Mouse (Mus musculus): Measurements from ENCODE around the gene Nxn.

The Nxn gene

DNA sequence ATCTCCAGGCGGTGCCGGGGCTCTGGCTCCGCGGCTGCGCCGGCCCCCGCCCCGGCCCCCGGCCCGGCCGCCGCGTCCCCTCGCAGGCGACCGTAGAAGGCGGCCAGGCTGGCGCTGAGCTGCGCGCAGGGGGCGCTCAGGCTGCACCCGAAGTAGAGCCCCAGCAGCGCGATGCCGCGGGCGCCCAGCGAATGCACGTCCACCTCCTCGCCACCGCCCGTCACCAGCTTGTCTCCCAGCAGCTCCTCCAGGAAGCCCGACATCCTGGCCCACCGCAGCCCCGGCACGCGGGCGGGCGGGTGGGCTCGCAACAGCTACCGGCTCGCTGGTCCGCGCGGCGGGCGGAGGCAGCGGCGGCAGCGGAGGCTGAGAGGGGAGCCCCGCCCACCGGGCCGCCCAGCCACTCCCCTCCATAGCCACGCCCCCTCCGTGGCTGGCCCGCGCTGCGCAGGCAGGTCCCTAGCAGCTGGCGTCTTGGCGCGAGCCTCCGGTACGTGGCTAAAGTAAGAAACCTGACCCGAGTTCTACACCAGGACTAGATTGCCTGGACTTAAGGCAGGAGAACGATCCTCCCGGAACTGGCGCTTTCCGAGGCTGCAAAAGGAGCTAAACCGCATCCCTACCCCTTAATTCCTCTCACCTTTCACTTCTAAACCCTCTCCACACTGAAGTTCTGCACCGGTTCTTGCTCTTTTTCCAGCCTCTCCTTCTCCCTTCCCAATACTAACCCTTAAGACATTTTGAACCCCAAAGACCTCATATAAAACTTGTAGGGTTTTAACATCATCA is at the start of gene Nxn:
Gene Nxn (minus strand): TSS at position 343 of the 789 bp plus-strand sequence.
- DNase-seq, result peak; percentile 95 to 98

DNA sequence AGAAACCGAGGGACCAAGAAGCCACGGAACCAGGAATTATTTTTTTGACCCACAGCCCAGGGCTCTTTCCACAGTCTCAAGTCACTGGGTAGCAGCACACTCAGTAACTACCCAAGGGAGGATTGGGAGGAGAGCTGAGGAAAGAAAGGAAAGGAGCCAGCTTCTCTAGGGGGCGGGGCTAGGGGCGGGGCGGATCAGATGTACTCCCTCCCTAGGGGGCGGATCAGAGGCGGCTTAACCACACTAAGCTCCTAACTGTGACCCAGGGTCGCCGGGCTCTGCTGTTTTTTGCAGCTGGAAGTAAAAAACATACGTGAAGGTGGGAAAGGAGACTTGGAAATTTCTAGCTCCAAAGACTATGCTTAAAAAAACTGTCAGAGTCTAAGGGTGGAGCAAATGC is 47.3 kb upstream of the Nxn start:
- peak; percentile 17 to 52 for DNase-seq

DNA sequence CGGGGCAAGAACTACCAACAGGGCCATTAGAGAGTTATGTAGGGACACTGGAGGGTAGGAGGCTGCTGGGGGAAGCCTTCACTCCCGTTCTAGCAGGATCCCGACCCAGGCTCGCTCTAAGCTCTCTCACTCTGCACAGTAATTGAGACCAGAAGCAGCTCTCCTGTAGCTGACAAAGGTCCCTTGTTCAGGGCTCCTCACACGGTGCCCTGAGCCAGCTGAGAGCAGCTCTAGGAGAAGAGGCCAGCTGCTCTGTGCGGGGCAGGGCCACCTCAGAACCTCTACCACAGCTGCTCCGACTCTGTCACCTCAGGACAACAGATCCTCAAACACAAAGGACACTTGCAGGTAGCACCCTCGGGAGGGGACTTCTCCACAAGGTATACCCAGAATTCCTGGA is 46.5 kb upstream of the Nxn start:
- DNase-seq, result no peak

DNA sequence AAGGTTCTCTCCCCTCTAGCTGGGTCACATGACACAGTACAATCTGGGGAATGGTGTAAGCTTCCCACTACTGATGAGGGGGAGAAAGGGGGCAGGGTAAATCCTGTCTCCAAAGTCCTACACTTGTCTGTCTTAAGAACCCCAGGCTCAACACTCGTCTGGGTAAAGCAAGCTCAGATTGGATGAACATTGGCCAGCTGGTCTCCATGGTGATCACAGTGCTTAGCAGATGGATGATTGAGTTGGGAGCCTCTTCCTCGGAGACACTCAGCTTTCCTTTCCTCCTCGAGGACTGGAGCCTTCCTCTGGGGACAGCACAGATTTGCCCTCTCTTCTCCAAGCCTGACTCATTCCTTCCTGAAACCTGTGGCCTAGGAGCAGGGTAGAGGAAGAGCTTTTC is 40.7 kb upstream of the Nxn start:
- DNase-seq, result no peak

DNA sequence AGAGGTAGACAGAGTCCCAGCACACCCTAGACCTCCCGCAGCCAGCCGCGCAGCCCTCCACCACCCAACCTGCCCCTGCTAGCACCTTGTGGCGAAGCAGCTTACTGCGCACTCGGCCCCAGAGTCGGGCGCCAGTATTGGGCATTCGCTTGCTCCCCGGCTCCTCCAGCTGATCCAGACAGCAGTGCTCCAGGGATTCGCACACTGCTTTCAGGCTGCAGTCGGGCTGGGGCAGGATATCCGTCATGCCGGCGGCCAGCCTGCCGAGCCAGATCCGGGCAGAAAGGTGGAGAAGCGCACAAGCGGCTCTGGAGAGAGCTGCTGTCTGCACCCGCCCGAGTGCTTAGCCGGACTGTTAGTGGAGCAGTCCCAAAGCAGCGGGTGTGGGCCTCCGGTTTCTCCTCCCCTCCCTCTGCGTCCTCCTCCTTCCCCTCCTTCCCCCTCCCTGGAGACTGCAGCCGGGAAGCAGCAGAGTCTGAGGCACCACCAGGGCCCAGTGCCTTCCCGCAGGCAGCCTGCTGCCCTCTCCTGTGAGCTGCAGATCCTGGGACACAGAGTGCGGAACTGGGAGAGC is 38.0 kb upstream of the Nxn start:
- peak; percentile 59 to 65 for DNase-seq

DNA sequence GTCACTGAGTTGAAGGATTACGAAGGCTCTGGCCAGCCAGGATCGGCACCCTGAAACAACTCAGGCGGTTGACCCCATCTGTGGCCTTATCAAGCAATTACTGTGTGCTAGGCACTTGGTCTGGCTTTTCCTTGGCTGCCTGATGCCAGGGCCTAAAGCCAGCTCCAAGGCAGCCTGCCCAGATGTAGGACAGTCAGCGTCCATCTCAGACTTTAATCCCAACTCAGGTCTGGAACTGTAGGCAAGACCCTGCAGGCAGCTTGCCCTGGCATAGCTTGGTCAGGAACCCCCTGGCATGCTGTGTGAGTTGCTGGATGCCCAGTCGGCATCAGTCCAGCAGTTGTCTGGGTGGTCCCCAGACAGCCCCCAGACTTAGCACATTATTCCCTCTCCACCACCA is 37.1 kb upstream of the Nxn start:
- DNase-seq, result no peak

DNA sequence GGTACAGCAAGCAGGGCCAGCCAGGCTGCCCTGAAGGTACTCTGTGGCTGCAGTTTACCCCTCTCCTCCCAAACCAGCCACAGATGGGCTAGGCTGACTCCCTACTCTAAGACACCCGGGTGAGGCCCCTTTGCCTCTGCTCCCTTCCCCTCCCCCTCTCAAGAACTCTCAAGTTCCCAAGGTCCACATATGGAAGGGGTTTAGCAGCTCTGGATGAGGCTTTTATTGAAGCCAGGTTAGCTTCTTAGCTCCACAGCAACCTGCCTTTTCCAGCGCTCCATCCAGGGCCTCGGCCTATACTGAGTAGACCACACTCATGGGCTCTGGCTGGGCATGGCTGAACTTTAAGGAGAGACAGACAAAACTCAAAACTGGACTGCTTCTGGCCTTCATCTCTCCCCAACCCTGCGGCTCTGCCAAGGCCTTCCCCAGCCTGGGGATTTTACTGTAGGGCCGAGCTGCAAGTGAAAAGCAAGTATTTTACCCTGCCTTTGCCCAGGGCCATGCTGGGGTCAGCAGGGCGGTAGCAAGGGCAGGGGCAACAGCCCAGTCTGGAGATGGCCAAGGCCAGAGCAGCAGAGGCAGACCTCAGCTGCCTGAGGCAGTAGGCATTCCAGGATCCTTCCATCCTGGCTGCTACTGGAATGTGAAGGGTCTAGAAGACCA is 31.2 kb upstream of the Nxn start:
- DNase-seq, result no peak

DNA sequence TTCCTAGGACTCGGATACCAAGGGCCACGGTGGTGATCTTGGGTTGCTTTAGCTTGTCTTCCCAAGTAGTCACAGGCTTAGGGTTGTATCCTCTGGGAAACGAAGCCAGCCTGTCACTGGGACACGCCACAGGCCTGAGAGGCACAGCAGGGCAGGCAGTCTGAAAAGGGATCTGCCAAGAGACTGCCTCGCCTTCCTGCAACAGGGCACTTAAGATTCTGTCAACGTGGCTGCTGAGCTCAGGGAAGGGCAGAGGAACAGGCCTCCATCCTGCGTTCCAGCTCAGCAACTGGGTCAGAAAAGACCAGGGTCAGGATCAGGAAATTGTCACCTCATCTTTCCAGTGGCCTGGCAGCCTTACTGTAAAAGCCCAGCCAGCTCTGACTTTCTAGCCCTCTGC is 30.6 kb upstream of the Nxn start:
- DNase-seq, result no peak

DNA sequence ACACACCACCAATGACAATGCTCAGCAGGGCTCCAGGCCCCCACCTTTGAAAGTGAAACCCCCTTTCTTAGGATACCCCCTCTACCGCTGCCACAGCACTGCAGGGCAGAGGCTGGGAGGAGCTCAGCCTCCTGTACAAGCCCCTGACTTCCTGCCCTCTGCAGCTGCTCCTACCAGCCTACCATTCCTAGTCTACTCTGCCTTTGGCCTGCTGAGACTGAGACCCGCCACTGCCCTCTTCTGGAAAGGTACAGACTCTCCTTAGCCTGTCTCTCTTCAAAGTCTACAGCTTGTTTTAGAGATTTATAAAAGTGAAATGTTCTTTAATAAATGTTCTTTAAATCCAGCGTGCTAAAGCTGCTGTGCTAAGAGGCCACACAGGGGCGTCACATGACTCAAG is 30.1 kb upstream of the Nxn start:
- DNase-seq, result peak in 1 of 2 experiments; percentile 28

DNA sequence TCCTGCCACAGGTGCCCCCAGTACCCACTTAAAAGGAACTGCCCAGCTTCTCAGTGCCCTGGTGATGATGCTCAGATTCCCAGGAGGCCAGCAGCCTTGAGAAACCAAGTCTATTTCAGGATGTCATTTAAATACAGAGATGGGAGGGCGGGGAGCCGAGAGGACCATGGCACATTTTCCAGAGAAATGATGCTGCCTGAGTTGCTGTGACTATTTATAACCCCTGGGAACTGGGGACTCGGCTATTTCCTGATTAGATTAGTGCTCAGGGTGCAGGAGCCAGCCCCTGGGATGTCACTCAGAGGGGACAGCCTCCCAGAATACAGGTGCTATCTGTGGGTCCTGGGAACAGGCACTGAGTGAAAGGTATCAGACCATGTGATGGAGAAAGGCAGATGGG is 28.8 kb upstream of the Nxn start:
- DNase-seq, result no peak

DNA sequence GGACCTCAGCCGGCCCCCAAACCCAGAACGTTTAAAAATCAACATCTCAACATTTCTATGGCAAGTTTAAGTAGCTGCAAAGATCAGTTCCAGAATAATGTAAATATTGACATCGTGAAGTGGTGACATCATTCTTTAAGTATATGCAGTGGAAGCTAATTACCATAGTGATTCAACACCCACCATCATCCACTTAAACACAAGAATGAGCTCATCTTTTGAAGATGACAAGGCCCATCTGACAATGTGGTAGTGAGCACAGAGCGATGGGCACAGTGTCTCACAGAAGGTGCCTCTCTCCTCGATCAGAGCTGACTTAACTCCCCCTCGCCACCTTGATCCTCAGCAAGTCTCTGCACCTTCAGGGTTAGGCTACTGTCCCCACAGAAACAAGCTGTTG is 26.8 kb upstream of the Nxn start:
- DNase-seq, result no peak

DNA sequence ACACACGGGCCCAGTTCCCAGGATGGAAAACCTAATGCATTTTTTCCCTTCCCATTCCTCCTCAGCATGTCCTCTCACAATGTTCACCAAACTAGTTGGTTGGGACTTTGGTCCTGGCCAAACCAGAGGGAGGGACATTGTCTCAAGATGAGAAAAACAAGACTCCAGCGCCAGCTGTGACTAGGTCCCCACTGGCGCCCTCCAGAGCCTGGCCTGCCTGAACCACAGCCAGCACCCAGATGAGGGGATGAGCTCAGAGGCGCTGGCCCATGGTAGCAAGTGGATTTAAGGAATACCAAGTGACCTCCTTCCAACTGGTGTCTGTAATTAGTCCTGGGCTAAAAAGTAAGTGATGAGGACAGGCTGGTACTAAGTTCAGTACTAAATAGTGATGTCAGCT is 22.0 kb upstream of the Nxn start:
- DNase-seq, result peak; percentile 42 to 59

DNA sequence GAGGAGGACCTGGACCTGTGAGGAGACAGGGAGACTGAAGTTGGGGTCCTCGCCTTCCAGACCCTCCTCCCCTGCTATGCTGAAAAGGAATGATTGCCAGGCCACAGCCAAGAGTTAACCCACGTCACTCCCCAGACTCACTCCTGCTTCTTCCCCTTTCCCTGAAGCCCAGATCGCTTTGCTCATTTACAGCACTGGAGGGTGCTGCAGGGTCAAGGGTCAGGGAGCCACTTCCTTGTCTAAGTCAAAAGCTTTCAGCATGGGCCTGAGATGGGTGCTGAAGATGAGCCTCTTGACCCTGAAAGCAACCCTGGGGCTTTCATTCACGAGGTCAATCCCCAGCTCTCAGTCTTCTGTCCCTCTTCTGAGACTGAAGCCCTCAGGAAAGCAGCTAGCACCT is 20.2 kb upstream of the Nxn start:
- peak in 1 of 2 experiments; percentile 57 for DNase-seq

DNA sequence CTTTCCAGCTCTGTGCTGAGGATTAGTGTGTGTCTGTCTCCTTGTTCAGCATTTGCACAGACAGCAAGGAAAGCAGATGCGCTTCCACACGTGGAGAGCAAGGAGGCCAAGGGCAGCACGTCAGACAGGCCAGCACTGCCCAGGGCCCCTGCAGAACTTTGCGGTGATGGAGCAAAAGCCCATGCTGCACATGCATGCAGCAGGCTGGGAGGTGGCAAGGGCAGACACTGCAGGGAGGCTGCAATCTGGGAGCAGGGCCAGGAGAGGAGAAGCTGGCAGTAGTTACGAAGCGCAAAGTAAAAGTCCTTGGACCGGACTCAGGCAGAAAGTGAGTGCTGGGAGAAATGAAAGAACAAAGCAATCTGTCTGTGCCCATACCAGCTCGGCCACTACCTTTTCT is 19.5 kb upstream of the Nxn start:
- peak in 1 of 2 experiments; percentile 37 for DNase-seq

DNA sequence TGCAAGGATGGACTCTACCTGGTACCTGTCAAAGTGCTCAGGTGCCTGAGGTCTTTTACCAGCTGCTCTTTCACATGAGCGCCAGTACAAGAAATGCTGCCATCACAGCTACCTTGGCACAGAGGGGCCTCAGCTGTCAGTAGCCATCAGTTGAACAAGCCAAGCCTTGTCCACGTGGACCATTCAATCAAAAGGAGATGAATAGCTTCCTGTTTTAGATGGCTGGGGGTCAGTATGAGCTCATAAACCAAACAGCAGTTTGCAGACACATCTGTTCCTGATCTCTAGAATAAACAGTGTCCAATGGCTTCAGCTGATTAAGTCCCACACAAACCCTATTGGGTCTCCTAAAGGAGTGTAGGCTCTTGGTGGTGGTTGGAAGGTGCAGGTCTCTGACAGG is 17.0 kb upstream of the Nxn start:
- DNase-seq, result no peak

DNA sequence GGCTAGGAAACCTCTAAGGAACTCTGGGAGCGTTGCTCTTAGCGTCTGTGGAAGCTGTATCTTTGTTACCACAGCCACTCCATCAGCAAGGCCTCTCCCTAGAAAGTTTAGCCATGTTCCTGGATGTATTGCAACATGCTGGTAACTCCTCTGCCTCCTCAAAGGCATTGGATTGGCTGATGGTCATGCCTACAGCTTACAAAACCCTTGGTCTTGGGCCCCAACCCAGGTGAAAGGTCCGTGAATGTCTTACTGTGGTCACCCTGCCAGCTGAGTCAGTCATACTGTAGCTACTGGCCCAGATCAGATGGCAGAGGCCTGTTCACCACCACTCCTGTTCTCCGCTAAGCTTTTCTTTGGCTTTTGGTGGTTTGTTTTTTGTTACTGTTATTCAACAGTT is 16.1 kb upstream of the Nxn start:
- peak in 1 of 2 experiments; percentile 29 for DNase-seq

DNA sequence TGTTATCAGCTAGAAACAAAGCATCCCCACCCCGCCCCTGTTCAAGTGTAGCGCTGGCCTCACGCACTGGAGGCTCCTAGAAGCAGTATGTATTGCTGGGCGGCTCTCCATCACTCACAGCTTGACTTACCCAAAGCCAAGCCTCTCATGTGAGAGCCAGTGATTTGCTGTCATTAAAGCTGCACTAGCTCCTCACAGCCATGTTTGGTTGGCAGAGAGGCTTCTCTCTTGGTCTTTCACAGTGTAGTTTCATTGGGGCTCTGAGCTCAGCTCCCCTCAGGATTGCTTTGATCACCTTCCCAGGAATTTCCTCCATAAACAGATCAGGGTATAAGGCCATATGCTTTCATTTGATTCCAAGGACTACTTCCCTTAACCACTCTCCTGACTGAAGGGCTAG is 14.3 kb upstream of the Nxn start:
- DNase-seq, result no peak

DNA sequence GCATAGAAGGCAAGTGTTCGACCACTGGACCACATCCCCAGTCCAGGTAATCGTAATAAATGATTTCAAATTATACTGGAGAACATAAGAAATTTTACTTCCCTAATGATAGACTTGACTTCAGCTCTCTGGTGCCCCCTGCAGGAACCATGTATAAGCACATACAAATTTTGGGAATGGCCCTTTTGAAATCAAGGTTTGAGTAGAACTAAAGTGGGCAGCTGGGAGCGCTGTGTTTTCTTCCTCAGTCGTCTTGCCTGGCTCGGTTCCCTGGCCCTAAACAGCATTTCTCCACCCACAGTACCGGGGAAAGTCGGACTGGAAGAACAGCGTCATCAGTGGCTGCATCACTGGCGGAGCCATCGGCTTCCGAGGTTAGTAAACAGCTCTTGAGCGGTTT is 11.9 kb upstream of the Nxn start:
- DNase-seq, result peak; percentile 22 to 84

DNA sequence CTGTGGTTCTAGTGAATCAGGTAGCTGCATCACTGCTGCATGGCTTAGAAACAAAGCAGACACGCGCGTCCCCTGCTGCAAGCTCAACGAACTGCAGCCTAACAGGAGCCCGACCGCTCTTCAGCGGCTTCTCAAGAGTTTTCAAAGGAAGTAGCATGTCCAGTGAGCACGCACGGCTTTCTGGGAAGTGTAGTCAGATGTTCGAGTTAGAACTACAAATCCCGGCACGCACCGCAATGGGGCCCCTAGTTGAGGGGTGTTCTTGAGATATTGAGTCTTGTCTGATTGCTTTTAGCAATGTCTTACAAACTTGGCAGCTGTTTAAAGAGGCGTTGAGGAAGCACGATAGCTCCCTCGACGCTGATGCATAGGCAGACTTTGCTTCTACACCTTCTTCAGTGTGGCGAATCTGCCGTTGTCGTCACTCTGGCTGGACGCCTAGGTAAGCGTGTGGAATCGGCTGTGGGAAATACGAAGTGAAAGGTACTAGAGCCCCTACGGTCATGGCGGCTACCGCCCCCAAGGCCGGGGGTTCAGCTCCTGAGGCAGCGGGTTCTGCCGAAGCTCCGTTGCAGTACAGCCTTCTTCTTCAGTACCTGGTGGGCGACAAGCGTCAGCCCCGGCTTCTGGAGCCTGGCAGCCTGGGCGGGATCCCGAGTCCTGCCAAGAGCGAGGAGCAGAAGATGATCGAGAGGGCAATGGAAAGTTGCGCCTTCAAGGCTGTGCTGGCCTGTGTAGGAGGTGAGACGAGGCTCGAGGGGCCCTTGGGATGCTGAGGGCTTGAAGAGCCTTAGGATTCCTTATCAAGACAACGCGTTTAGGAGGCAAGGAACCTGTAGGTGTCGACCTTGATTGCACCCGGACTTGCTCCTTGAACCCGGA is 8.0 kb upstream of the Nxn start, which contains the start of gene Timm22:
Gene Timm22 (plus strand): TSS at position 251 of the 882 bp plus-strand sequence.
- DNase-seq, result peak; percentile 97 to 98

DNA sequence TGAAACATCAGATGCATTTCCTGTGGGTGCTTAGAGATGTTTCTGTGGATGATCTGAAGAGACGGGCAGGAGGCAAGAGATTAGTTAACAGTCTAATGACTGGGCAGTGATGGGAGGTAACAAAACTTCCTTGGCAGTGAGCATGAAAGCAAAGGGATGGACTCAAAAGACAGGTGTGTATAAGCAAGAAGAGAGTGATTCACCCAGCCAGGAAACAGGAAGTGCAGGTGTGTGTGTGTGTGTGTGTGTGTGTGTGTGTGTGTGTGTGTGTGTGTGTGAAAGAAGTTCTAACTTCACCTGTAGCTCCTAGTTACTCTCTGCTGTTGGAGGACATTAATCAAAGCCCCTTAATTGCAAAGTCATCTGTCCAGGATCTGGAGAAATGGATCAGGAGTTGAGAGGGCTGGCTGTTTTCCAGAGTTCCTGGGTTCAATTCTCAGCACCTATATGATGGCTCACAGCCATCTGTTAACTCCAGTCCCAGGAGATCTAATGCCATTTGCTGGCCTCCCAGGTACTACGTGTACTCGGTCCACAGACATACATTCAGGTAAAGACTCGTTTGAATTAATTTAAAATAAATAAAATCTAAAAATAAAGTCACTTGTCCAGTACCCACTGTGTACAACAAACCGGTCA is 6.8 kb upstream of the Nxn start:
- no peak for DNase-seq

DNA sequence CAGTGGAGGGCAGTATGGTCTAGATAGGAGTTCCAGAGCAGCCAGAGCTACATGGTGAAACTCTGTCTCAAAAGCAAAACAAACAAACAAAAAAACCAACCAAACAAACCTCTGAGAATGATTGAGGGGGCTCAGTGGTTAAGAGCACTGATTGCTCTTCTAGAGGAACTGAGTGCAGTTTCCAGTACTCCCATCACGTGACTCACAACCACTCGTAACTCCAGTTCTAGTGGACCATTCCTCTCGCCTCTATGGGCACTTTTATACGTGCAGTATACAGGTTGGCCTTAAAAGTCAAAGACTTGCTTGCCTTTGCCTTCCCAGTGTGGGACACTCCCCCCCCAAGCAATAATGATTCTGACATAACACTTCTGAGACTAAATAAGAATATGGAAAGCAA is 6.2 kb upstream of the Nxn start:
- no peak for DNase-seq

DNA sequence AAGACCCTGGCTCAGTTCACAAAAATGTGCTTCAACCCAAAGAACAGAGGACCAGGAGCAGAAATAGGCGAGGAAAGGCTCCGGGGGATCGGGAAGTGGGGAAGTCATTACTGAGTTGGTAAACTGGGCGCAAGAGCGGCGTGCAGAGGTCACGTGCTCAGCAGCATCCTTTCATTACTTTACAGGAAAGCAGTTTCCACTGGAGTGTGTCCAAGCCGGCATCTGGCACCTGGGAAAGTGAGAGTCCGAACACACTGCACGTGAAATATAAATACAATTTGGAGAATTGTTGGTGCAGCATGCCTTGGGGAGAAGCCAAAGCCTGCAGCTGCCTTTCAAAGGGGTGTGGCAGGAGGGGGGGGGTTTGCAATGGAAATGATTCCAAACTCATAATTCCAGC is 2.5 kb upstream of the Nxn start:
- no peak for DNase-seq
